Mouse (Mus musculus): ENCODE results near the gene Mbnl1. TPM values are rescaled to one million over a fixed set of nuclear protein-coding genes. Genes with fewer than 3 reads are reported as not detected.

Mbnl1 gene
- 432 TPM for polyA plus RNA-seq (2014; fragmentation: Illumina TruSeq; extraction: RNeasy Lipid Tissue Mini Kit (QIAGEN cat#74804); ENCODE audit: low read depth, low replicate concordance)

GRCm38 (mm10) chr3:60472681-60473177, at the start of gene Mbnl1:
Gene Mbnl1, plus strand, starts transcription at chr3:60472830.

Measured in sigmoid colon, adult 10 weeks (tissue).